Mouse (Mus musculus) bone marrow macrophage, adult 2 months (primary cell): ENCODE data around the gene Pdpn.

Experiments used
- CTCF ChIP-seq: IDR thresholded peaks from 2 replicates; pipeline ENCODE4 v1.5.1; 2012; ENCODE audit warnings: low read depth, mild to moderate bottlenecking, low read length, moderate library complexity
- POLR2A ChIP-seq: IDR thresholded peaks from 2 replicates; pipeline ENCODE4 v1.6.1; 2012; ENCODE audit warnings: mild to moderate bottlenecking, low read depth, low read length, borderline replicate concordance

DNA sequence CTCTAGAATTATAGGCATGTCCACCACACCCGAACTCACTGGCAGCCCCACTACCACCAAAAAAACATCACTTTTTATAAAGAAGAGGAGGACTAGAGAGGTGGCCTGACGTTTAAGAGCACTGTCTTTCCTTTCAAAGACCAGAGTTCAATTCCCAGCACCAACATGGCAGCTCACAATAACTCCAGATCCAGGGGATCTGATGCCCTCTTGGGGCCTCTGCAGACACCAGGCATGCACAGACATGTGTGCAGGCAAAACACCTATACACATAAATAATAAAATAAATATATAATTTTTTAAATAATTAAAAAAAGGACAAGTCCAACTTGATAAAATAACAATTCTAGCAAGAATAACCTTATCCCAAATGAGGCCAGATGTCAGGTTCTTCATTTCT, 80.5 kb downstream of the Pdpn start:
- no peak for TF ChIP-seq POLR2A
- TF ChIP-seq CTCF, result no peak
